In genomic region chr6:147501439-147501838, GRCm38 (mm10) we compare ENCODE assay signal across 14 mouse cellular contexts. TPM values are rescaled to one million over a fixed set of nuclear protein-coding genes. Genes with fewer than 3 reads are reported as not detected.
DNase-seq lines count a peak whose midpoint lies in the region.
"Had no signal": no experiment of that assay in that cellular context is flagged by ENCODE, and none has a peak within 500 bp of the region (broad histone marks: within the 10 kb centered on the region; RNA-seq: fewer than 3 reads in every experiment).

No protein-coding gene starts in this region.

- intact Hi-C loops in heart, postnatal 10 days (cut with DNase I): no loop called here
- intact Hi-C loops in gastrocnemius, postnatal 14 days (cut with DNase I; ENCODE audit: low total_unique reads): no loop called here

- DNase-seq in gastrocnemius, adult 18-20 months (ENCODE audit: low spot score): peak; percentile 80
- DNase-seq in gastrocnemius, postnatal 4 days (ENCODE audit: low spot score in 2 of 2): no peak
- peak; percentile 15 to 26 for DNase-seq in heart, postnatal 10 days
- no peak for DNase-seq in heart, adult 11 months
- DNase-seq in gastrocnemius, postnatal 14 days: peak; percentile 21
- DNase-seq in skeletal muscle tissue, adult 2 months (ENCODE audit: low read depth, low spot score): peak; percentile 88
- DNase-seq in left cerebral cortex, adult 9 months (ENCODE audit: low spot score in 2 of 2): no peak
- DNase-seq in left cerebral cortex, adult 8-10 months (ENCODE audit: low spot score in 2 of 2): no peak
- DNase-seq: adrenal gland, postnatal 10 days; cerebellum, adult 11 months; cerebellum, adult 9-11 months; heart, postnatal 36 days; kidney, adult 9 months had no signal

RNA-seq across cellular contexts. Expression of gene Ccdc91, which starts 25.8 kb away (rescaled TPM):
- 10 to 100 TPM; 84.8 to 92.0 TPM for total RNA-seq in gastrocnemius, adult 18-20 months (2021)
- 10 to 100 TPM; 36.1 to 37.2 TPM for total RNA-seq in gastrocnemius, postnatal 4 days (2021)
- 10 to 100 TPM; 21.5 to 22.7 TPM for total RNA-seq in heart, postnatal 10 days (2021)
- total RNA-seq in gastrocnemius, postnatal 14 days (2021): 10 to 100 TPM; 62.3 to 63.3 TPM
- 10 to 100 TPM; 34.3 to 40.0 (median 37.4) TPM for total RNA-seq in left cerebral cortex, adult 8-10 months (2022)
- total RNA-seq: MEL had no signal

Comparison
In these comparisons a context has a peak if more than half of its experiments do, and no peak if none do; other contexts are left out.
1. DNase-seq: peak in gastrocnemius, adult 18-20 months (single experiment), heart, postnatal 10 days (2 of 2), gastrocnemius, postnatal 14 days (single experiment) and skeletal muscle tissue, adult 2 months (single experiment); none in gastrocnemius, postnatal 4 days (0 of 2), heart, adult 11 months (single experiment), left cerebral cortex, adult 9 months (0 of 2) and left cerebral cortex, adult 8-10 months (0 of 2).